Mouse (Mus musculus) heart, adult 2 months (tissue): ENCODE data around the gene Cyp26c1. TPM values are rescaled to one million over a fixed set of nuclear protein-coding genes. Genes with fewer than 3 reads are reported as not detected.
A peak's percentile ranks its signal among the peaks of the same experiment; 100 is the strongest.

Source experiments
- DNase-seq, 2 experiments: peaks; one replicate each; pipeline ENCODE4 v3.0.0; 2021
- H3K27ac ChIP-seq: fragments of 200-600 bp; 2 replicates; pipeline ENCODE4 v1.8.1; 2022
- H3K27me3 ChIP-seq: fragments of 200-500 bp; 2 replicates; pipeline ENCODE4 v1.6.1; 2012; ENCODE audit warnings: mild to moderate bottlenecking, low read length, inconsistent platforms, mixed read lengths; ENCODE audit not compliant: control insufficient read depth, insufficient read depth
- H3K36me3 ChIP-seq: fragments of 200-500 bp; 2 replicates; pipeline ENCODE4 v1.6.1; 2012; ENCODE audit warnings: low read length, inconsistent platforms; ENCODE audit not compliant: control insufficient read depth, insufficient read depth
- H3K4me1 ChIP-seq: fragments of 200-500 bp; 2 replicates; pipeline ENCODE4 v1.6.1; 2011; ENCODE audit warnings: low read length; ENCODE audit not compliant: control insufficient read depth, insufficient read depth
- H3K4me3 ChIP-seq: fragments of 200-600 bp; 2 replicates; pipeline ENCODE4 v1.8.1; 2022
- H3K79me2 ChIP-seq: fragments of 200-500 bp; replicated peaks from 2 replicates; pipeline ENCODE4 v1.6.1; 2012; ENCODE audit warnings: mild to moderate bottlenecking, inconsistent platforms, low read length, moderate library complexity, mixed read lengths; ENCODE audit not compliant: control insufficient read depth, insufficient read depth
- H3K9ac ChIP-seq: fragments of 200-500 bp; 2 replicates; pipeline ENCODE4 v1.6.1; 2012; ENCODE audit warnings: low read depth, mild to moderate bottlenecking, control low read depth, inconsistent platforms, low read length, mixed read lengths
- CTCF ChIP-seq: fragments of 200-600 bp; IDR thresholded peaks from 2 replicates; pipeline ENCODE4 v1.8.1; 2022; ENCODE audit warnings: antibody characterized with exemption, mild to moderate bottlenecking, moderate library complexity
- EP300 ChIP-seq: fragments of 200-500 bp; IDR thresholded peaks from 2 replicates; pipeline ENCODE4 v1.6.1; 2011; ENCODE audit warnings: low read depth, low read length, control low read depth; ENCODE audit not compliant: insufficient read depth
- POLR2A ChIP-seq: fragments of 200-500 bp; IDR thresholded peaks from 2 replicates; pipeline ENCODE4 v1.6.1; 2011; ENCODE audit warnings: mild to moderate bottlenecking, low read depth, low read length, control low read depth; ENCODE audit not compliant: insufficient read depth
- WGBS: fragments of 180-500 bp; shearing (Covaris S2); methylation state at CpG from one replicate; pipeline ENCODE4 v1.1.7; 2018; 5-methylcytosine and 5-hydroxymethylcytosine counted together
- intact Hi-C: fragments of 180-260 bp; cut with DNase I; formaldehyde crosslinking; loops from one replicate; pipeline ENCODE4 v1.15.1; 2025
- polyA plus RNA-seq: library from polyadenylated mRNA; depleted of rRNA; stranded (reverse); fragments of >200 nt; gene quantifications from 2 replicates; pipeline ENCODE4 v1.2.3, GENCODE M21; 2012
- total RNA-seq, 2 experiments: library from RNA; stranded (reverse); gene quantifications; 2 replicates each; pipeline ENCODE4 v1.2.3; 2021

Gene Cyp26c1
- total and polyA plus RNA-seq, 3 experiments, result not detected

- WGBS, result 4% methylated on average over 22 of the region's 22 CpGs
- intact Hi-C loops, result no loop called here
- TF ChIP-seq POLR2A (no peak), CTCF (no peak), EP300 (no peak)
- no peaks in the 10 kb centered on the region for H3K36me3 ChIP-seq
- no peak overlapping the region for H3K4me3 ChIP-seq
- H3K9ac ChIP-seq, result no peak overlapping the region
- peaks cover 2% of the 10 kb centered on the region for H3K4me1 ChIP-seq
- peaks cover 26% of the 10 kb centered on the region for H3K27me3 ChIP-seq
- no peak overlapping the region for H3K27ac ChIP-seq
- H3K79me2 ChIP-seq, result no peaks in the 10 kb centered on the region
- DNase-seq, result no peak
Measured at GRCm38 (mm10) chr19:37696603-37697334, 11.4 kb downstream of the Cyp26c1 start.

GRCm38 (mm10) chr19:37697335-37697636 lies 11.9 kb downstream of the Cyp26c1 start:
- WGBS, result under 1% methylated on average over 18 of the region's 18 CpGs
- DNase-seq, result no peak
- no peaks in the 10 kb centered on the region for H3K79me2 ChIP-seq
- no peak overlapping the region for H3K9ac ChIP-seq
- no peak overlapping the region; the same call in 1 of the 2 replicates for H3K4me3 ChIP-seq
- H3K4me1 ChIP-seq, result peaks cover 2% of the 10 kb centered on the region
- intact Hi-C loops, result no loop called here
- H3K27ac ChIP-seq, result no peak overlapping the region
- H3K27me3 ChIP-seq, result peaks cover 26% of the 10 kb centered on the region
- H3K36me3 ChIP-seq, result no peaks in the 10 kb centered on the region
- TF ChIP-seq CTCF (no peak), POLR2A (no peak), EP300 (no peak)

- TF ChIP-seq CTCF (no peak), EP300 (no peak), POLR2A (no peak)
- WGBS, result 1% methylated on average over 51 of the region's 51 CpGs
- H3K4me1 ChIP-seq, result peaks cover 2% of the 10 kb centered on the region
- no peak within 1 kb of the TSS for H3K27ac ChIP-seq
- peaks cover 26% of the 10 kb centered on the region for H3K27me3 ChIP-seq
- DNase-seq, result no peak
- intact Hi-C loops, result no loop called here
- H3K36me3 ChIP-seq, result no peaks in the 10 kb centered on the region
- H3K79me2 ChIP-seq, result no peaks in the 10 kb centered on the region
- peak within 1 kb of the TSS; percentile 24; the same call in 1 of the 2 replicates for H3K4me3 ChIP-seq
- no peak within 1 kb of the TSS for H3K9ac ChIP-seq
Measured at GRCm38 (mm10) chr19:37697651-37698272, 12.4 kb downstream of the Cyp26c1 start, which contains the start of gene Cyp26a1. Gene Cyp26a1, plus strand, starts transcription at chr19:37697798.

GRCm38 (mm10) chr19:37698273-37699160 lies 13.1 kb downstream of the Cyp26c1 start:
- Histone ChIP-seq H3K4me3 (no peak overlapping the region), H3K79me2 (no peaks in the 10 kb centered on the region), H3K4me1 (peaks cover 2% of the 10 kb centered on the region), H3K27me3 (peaks cover 24% of the 10 kb centered on the region), H3K9ac (no peak overlapping the region), H3K27ac (no peak overlapping the region), H3K36me3 (no peaks in the 10 kb centered on the region)
- TF ChIP-seq EP300 (no peak), POLR2A (no peak), CTCF (no peak)
- 5% methylated on average over 63 of the region's 63 CpGs for WGBS
- DNase-seq, result no peak
- intact Hi-C loops, result no loop called here

- H3K36me3 ChIP-seq, result no peaks in the 10 kb centered on the region
- H3K79me2 ChIP-seq, result no peaks in the 10 kb centered on the region
- H3K4me1 ChIP-seq, result peaks cover 2% of the 10 kb centered on the region
- 36% methylated on average over 9 of the region's 9 CpGs for WGBS
- no peak overlapping the region for H3K27ac ChIP-seq
- H3K4me3 ChIP-seq, result no peak overlapping the region
- no peak for DNase-seq
- no peak overlapping the region for H3K9ac ChIP-seq
- TF ChIP-seq POLR2A (no peak), EP300 (no peak), CTCF (no peak)
- peaks cover 25% of the 10 kb centered on the region for H3K27me3 ChIP-seq
- intact Hi-C loops, result no loop called here
Measured at GRCm38 (mm10) chr19:37699711-37700110, 14.3 kb downstream of the Cyp26c1 start.
